Mouse (Mus musculus) intestine, embryonic 14.5 days (tissue): ENCODE data around the gene 6430531B16Rik. TPM values are rescaled to one million over a fixed set of nuclear protein-coding genes. Genes with fewer than 3 reads are reported as not detected.

ENCODE experiments used
- ATAC-seq: fragments of 200-750 bp; cut with Nextera tagmentation; replicated peaks from 2 replicates; pipeline ENCODE4 v1.8.0; 2017; ENCODE audit warnings: low read depth, moderate number of reproducible peaks, moderate TSS enrichment, moderate library complexity; ENCODE audit not compliant: low FRiP score, low TSS enrichment
- DNase-seq: peaks from one replicate; pipeline ENCODE4 v3.0.0-alpha.2; 2018; ENCODE audit warnings: low spot score
- H3K27ac ChIP-seq: fragments of 300-500 bp; sonication (generic); 2 replicates; pipeline ENCODE4 v1.5.1; 2014; ENCODE audit warnings: low read depth, mild to moderate bottlenecking, control low read depth
- H3K27me3 ChIP-seq: fragments of 300-500 bp; sonication (generic); replicated peaks from 2 replicates; pipeline ENCODE4 v1.6.1; 2014; ENCODE audit warnings: low read length, control low read depth; ENCODE audit not compliant: control insufficient read depth, insufficient read depth
- H3K36me3 ChIP-seq: fragments of 300-500 bp; sonication (generic); 2 replicates; pipeline ENCODE4 v1.6.1; 2014; ENCODE audit warnings: low read length, control low read depth; ENCODE audit not compliant: control insufficient read depth, insufficient read depth
- H3K4me1 ChIP-seq: fragments of 300-500 bp; sonication (generic); replicated peaks from 2 replicates; pipeline ENCODE4 v1.6.1; 2014; ENCODE audit warnings: low read length, control low read depth, mixed read lengths; ENCODE audit not compliant: control insufficient read depth, insufficient read depth
- H3K4me2 ChIP-seq: fragments of 300-500 bp; sonication (generic); 2 replicates; pipeline ENCODE4 v1.6.1; 2014; ENCODE audit warnings: low read length
- H3K4me3 ChIP-seq: fragments of 300-500 bp; sonication (generic); 2 replicates; pipeline ENCODE4 v1.5.1; 2014; ENCODE audit warnings: low read depth, low read length, control low read depth, mixed read lengths
- H3K9ac ChIP-seq: fragments of 300-500 bp; sonication (generic); 2 replicates; pipeline ENCODE4 v1.6.1; 2014; ENCODE audit warnings: mild to moderate bottlenecking, low read length
- H3K9me3 ChIP-seq: fragments of 300-500 bp; sonication (generic); 2 replicates; pipeline ENCODE4 v1.6.1; 2016; ENCODE audit warnings: low read length, control low read depth; ENCODE audit not compliant: control insufficient read depth
- WGBS: fragments of 180-500 bp; shearing (Covaris S2); extraction: QIAGEN DNeasy Blood & Tissue Kit; methylation state at CpG from one replicate; pipeline ENCODE4 v1.1.7; 2014; 5-methylcytosine and 5-hydroxymethylcytosine counted together
- polyA plus RNA-seq: library from polyadenylated mRNA; unstranded; fragments of >200 nt; fragmentation: Nextera tagmentation; extraction: Ambion mirVana; gene quantifications from 2 replicates; pipeline ENCODE4 v1.2.1, GENCODE M21; 2014

The 6430531B16Rik gene
- 0.48 TPM in 1 of 2 replicates, not detected in the other for polyA plus RNA-seq

DNA sequence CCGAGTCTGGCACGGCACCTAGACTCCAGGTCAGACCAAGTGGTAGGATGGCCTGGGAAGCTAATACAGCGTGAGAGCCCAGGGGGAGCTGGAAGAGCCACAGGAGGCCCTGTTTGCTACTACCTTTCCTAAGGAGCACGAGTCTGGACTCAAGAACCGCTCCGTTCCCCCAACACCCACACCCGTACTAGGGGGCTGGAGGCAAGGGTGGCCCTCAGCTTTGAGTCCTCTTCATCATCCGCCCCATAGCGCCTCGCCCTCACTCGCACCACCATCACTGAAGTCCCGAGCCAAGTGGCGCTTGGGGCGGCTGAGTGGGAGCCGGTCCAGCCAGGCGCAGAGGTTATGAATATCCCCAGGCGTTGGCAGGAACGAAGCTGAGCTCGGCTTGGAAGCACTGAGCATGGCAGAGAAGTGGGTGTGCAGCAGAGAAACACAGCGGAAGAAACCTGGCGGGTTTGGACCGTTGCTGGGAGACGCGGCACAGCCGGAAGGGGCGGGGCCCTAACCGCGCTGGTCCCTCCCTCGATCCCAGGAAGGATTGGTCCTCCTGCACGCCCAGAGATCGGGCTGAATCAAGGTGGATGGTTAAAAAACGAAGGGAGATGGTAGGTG is at the start of gene 6430531B16Rik:
Gene 6430531B16Rik, minus strand, starts transcription at position 478 of the 615 bp plus-strand sequence.
- peak within 1 kb of the TSS; percentile 59 for H3K4me3 ChIP-seq
- no peaks in the 10 kb centered on the region for H3K9me3 ChIP-seq
- H3K4me1 ChIP-seq = no peaks in the 10 kb centered on the region; the same call in 1 of the 2 replicates
- ATAC-seq = peak; percentile 91
- 4% methylated on average over 32 of the region's 32 CpGs for WGBS
- H3K27ac ChIP-seq = no peak within 1 kb of the TSS
- H3K36me3 ChIP-seq = no peaks in the 10 kb centered on the region
- peak within 1 kb of the TSS; percentile 48 for H3K9ac ChIP-seq
- H3K27me3 ChIP-seq = no peaks in the 10 kb centered on the region
- peak; percentile 84 for DNase-seq
- peak within 1 kb of the TSS; percentile 93 for H3K4me2 ChIP-seq

DNA sequence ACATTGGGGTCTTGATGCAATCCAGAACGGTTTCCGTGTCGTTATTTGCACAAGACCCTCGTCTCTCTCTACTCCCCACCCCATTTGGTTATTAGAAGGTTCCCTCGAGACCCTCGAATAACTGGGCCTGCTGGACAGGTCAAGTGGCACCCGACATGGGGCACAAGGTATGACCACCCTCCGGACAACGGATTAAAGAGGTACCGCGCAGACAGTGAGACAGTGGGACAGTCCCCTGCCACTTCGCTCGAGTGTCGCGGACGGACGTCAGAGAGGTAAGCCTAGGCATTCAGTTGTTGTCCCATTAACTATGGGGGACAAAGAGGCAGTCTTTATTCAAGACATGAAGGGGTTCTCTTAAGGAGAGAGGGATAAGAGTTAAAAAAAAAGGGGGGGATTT is 32.8 kb upstream of the 6430531B16Rik start:
- DNase-seq (no peak), ATAC-seq (no peak)
- no peak overlapping the region for H3K27ac ChIP-seq
- H3K4me1 ChIP-seq = no peaks in the 10 kb centered on the region
- H3K4me3 ChIP-seq = no peak overlapping the region
- H3K36me3 ChIP-seq = peaks cover 27% of the 10 kb centered on the region
- H3K27me3 ChIP-seq = no peaks in the 10 kb centered on the region
- no peak overlapping the region for H3K4me2 ChIP-seq
- H3K9me3 ChIP-seq = no peaks in the 10 kb centered on the region
- 96% methylated on average over 17 of the region's 17 CpGs for WGBS
- no peak overlapping the region for H3K9ac ChIP-seq

DNA sequence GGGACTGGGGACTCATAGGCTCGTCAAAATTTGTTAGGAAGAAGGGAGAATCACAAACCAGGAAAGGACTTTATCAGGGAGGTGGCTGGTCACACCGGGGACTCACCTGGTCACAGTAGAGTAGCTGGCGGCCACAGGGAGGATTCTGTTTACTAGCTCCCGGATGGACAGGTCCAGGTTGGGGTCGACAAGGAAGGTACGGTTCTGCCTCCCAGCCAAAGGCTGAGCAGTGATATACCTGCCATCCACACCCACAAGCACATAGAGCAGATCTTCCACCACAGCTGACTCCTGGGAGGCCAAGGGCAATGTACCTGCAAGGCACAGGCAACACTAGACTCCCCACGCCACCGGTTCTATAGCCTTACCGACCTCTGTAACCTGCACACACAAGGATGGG is 29.2 kb upstream of the 6430531B16Rik start:
- no peaks in the 10 kb centered on the region for H3K27me3 ChIP-seq
- no peak overlapping the region for H3K9ac ChIP-seq
- peaks cover 58% of the 10 kb centered on the region for H3K36me3 ChIP-seq
- H3K4me2 ChIP-seq = no peak overlapping the region
- DNase-seq (no peak), ATAC-seq (no peak)
- H3K4me3 ChIP-seq = no peak overlapping the region
- no peak overlapping the region for H3K27ac ChIP-seq
- H3K9me3 ChIP-seq = no peaks in the 10 kb centered on the region
- no peaks in the 10 kb centered on the region for H3K4me1 ChIP-seq
- WGBS = 96% methylated on average over 9 of the region's 9 CpGs

DNA sequence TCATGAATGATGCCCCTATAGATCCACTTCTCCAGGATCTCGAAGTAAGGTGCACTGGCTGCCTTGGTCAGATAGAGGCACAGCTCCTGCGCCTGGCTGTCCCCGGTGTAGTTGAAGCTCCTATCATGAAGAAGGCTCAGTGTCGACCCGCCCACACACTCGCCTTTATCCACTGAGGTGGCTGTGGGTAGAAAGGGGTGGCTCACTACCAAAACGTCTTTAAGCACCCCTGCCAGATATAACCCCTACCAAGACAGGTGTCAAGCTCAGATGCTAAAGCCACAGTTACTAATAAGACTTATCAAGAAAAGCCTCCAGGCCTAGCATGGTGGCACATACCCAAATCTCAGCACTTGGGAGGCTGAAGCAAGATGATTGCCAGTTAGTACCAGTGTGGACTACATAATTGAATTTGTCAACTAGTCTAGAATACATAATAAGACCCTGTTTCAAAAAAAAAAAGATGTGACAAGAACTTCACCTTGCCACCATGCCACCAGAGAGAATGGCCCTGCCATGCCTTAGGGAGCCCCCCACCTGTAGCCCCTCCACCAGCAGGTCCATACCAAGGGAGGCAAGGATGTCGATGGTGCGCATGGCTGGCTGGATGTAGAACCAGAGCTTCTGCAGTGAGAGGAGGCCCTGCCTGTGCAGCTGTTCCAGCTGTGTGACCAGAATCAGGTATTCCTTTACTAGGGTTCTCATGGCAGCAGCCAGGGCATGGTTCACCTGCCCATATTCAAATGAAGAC is 28.5 kb upstream of the 6430531B16Rik start:
- WGBS = 91% methylated on average over 9 of the region's 9 CpGs
- H3K27ac ChIP-seq = no peak overlapping the region
- H3K4me2 ChIP-seq = no peak overlapping the region
- H3K9me3 ChIP-seq = no peaks in the 10 kb centered on the region
- H3K36me3 ChIP-seq = peaks cover 66% of the 10 kb centered on the region
- no peaks in the 10 kb centered on the region for H3K4me1 ChIP-seq
- DNase-seq (no peak), ATAC-seq (no peak)
- no peak overlapping the region for H3K9ac ChIP-seq
- H3K27me3 ChIP-seq = no peaks in the 10 kb centered on the region
- H3K4me3 ChIP-seq = no peak overlapping the region

DNA sequence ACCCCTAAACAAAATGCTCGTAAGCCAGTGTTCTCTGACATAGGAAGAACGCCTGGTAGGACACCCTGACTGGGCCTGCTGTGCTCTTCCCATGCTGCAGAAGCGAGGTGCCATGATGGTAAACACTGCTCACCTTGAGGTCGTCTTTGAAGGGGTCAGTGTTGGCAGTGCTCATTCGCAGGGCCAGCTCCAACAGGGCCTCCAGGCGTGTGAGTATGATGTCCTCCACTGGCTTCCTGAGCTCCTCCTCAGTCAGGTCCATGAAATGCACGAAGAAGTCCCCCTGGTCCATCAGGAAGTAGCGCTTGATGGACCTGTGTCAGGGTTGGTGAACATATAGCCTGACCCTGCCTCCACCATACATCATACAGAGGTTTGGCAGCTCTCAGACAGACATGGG is 26.1 kb upstream of the 6430531B16Rik start:
- H3K27ac ChIP-seq = no peak overlapping the region
- DNase-seq = no peak
- ATAC-seq = no peak
- H3K27me3 ChIP-seq = no peaks in the 10 kb centered on the region
- no peaks in the 10 kb centered on the region for H3K9me3 ChIP-seq
- H3K9ac ChIP-seq = no peak overlapping the region
- H3K4me2 ChIP-seq = no peak overlapping the region
- no peak overlapping the region for H3K4me3 ChIP-seq
- no peaks in the 10 kb centered on the region for H3K4me1 ChIP-seq
- peaks cover 83% of the 10 kb centered on the region for H3K36me3 ChIP-seq
- 93% methylated on average over 8 of the region's 8 CpGs for WGBS

DNA sequence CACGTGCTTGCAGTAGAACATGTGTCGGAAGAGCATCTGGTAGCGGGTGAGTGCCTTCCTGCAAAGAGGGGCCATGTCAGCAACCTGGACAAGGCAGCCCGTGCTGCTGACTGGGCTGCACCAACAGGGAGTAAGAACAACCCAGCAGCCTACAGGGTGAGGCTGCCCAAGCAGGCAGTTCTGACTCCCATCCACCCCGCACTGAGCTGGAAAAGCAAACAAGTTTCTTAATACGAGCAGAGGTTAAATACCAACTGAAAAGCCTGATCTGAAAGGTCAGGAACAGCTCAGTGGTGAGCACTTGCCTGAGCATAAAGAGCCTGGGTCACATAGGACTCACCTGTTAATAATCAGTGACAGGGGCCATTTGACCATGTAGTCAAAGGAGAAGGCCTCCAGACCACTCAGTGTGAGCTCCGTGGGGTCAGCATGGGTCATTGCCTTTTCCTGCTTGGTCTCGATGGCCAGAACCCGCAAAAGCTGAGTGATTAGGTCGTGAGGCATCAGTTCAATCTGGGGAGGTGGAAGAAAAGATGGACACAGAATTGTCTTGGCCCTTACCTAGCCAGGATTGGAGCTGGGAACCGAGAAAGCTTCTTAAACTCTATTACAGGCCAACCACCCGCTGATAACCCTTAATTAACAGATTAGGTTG is 22.7 kb upstream of the 6430531B16Rik start:
- WGBS = 84% methylated on average over 12 of the region's 12 CpGs
- H3K36me3 ChIP-seq = peaks cover 97% of the 10 kb centered on the region

DNA sequence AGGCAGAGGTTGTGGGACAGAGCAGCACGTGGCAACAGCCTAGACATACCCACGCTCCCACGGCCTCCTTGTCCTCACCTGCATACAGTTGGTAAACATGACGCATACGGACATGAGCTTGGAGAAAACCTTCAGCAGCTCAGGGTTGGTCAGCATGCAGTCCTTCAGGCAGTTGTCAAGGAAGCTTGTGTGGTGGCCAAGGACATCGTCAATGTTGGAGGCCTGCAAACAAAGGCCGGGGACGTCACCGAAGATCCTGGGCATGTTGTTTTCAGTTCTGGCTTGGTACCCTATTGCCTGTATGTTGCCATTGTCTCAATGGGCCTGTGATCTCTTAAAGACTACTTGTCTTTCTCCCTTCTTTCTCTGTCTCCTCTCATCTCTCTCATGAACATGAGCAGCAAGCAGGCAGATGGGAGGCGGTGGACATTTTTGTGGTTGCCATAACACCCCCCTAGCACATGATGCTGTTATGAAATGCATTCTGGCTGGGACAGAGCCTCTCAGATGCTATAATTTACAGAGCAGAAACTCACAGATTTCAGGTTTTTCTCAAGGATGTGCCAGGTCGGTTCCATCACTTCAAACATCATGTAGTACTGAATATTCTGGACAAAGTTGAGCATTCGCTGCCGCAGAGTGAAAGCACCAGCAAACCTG is 20.3 kb upstream of the 6430531B16Rik start:
- H3K4me1 ChIP-seq = no peaks in the 10 kb centered on the region
- H3K4me2 ChIP-seq = no peak overlapping the region
- no peak for ATAC-seq
- no peak overlapping the region for H3K9ac ChIP-seq
- H3K27ac ChIP-seq = no peak overlapping the region
- no peak overlapping the region for H3K4me3 ChIP-seq
- no peaks in the 10 kb centered on the region for H3K9me3 ChIP-seq
- H3K27me3 ChIP-seq = no peaks in the 10 kb centered on the region
- H3K36me3 ChIP-seq = peaks cover 85% of the 10 kb centered on the region
- 93% methylated on average over 13 of the region's 13 CpGs for WGBS
- DNase-seq = no peak

More for the DNA sequence above, 22.7 kb upstream of the 6430531B16Rik start:
- Histone ChIP-seq H3K4me3 (no peak overlapping the region), H3K27ac (no peak overlapping the region), H3K4me1 (no peaks in the 10 kb centered on the region), H3K9ac (no peak overlapping the region), H3K9me3 (no peaks in the 10 kb centered on the region), H3K27me3 (no peaks in the 10 kb centered on the region), H3K4me2 (no peak overlapping the region)
- ATAC-seq (no peak), DNase-seq (no peak)

DNA sequence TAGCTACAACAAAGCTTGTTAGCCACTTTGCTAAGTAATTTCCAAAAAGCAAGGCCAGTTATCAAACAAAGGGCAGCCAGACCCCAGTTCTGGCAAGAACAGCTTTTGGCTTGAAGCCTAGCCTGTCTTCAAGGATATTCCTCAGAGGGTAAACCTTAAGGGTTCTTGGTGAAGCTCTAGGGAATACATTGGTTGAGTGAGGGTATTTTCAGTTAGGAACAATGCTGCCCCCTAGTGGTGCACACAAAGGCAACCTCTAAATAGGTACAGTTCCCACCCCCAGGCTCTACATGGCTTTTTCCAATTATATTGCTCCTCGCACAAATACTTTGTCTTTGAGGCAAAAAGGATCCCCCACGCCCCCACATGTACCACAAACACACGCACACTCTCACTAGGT is 16.1 kb upstream of the 6430531B16Rik start:
- no peak overlapping the region for H3K4me3 ChIP-seq
- WGBS = 47% methylated on average over 3 of the region's 3 CpGs
- H3K27me3 ChIP-seq = no peaks in the 10 kb centered on the region
- peak; percentile 70 for DNase-seq
- 0 out of 2 replicates have a peak, but pooled peaks have one; percentile 36 for ATAC-seq
- no peaks in the 10 kb centered on the region for H3K4me1 ChIP-seq
- no peak overlapping the region for H3K27ac ChIP-seq
- no peak overlapping the region for H3K9ac ChIP-seq
- peaks cover 46% of the 10 kb centered on the region for H3K36me3 ChIP-seq
- no peaks in the 10 kb centered on the region for H3K9me3 ChIP-seq
- H3K4me2 ChIP-seq = no peak overlapping the region
